Mouse (Mus musculus): ENCODE measurements around the gene Slc6a6. TPM values are rescaled to one million over a fixed set of nuclear protein-coding genes. Genes with fewer than 3 reads are reported as not detected.

Slc6a6 gene
- total and polyA plus RNA-seq, 2 experiments from 2014 or later, result 101 to 139 TPM

- Histone ChIP-seq H3K4me2 (ENCODE audit: low read depth) (no peak overlapping the region), H3K9me3 (ENCODE audit: low read length) (no peaks in the 10 kb centered on the region), H3K27me3 (ENCODE audit: insufficient read depth, low read length) (no peaks in the 10 kb centered on the region), H3K4me1 (ENCODE audit: insufficient read depth) (peaks cover 3% of the 10 kb centered on the region; the same call in 1 of the 2 replicates), H3K4me3 (ENCODE audit: low read depth, low read length) (no peak overlapping the region), H3K9ac (no peak overlapping the region), H3K27ac (ENCODE audit: low read depth, low read length) (no peak overlapping the region), H3K36me3 (ENCODE audit: insufficient read depth) (peaks cover 21% of the 10 kb centered on the region)
- DNase-seq (no peak), ATAC-seq (0 out of 2 replicates have a peak, but pooled peaks have one; percentile 10)
- WGBS, result 19% methylated on average over 10 of the region's 10 CpGs
- TF ChIP-seq CTCF (IDR thresholded peaks at IDR 0.05; ENCODE audit: low read depth), result no peak
Measured at GRCm38 (mm10) chr6:91712855-91713331, 29.0 kb downstream of the Slc6a6 start.

GRCm38 (mm10) chr6:91713370-91713896 is 29.6 kb downstream of the Slc6a6 start:
- WGBS, result 9% methylated on average over 5 of the region's 5 CpGs

DNA sequence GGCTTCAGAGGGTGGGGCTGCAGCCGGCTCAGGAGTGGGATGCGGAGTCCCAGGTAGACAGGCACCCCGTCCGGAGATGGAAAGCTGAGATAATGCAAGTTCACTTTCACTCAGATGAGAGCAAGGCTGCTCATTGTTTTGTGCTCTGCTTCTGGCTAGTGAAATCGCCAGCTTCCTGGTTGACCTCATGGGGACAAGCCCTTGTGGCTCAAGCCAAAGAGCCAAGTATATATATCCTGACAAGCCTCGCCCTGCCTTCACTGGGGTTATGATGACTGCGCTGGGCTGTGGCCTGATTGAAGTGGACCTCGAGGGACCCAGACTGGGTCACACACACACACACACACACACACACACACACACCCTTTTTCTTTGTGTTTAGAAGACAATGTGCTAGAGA is 31.2 kb downstream of the Slc6a6 start:
- TF ChIP-seq CTCF (IDR thresholded peaks at IDR 0.05; ENCODE audit: low read depth), result no peak
- no peak overlapping the region for H3K4me3 ChIP-seq (ENCODE audit: low read depth, low read length)
- H3K4me1 ChIP-seq (ENCODE audit: insufficient read depth), result peaks cover 21% of the 10 kb centered on the region
- no peak overlapping the region for H3K27ac ChIP-seq (ENCODE audit: low read depth, low read length)
- H3K9me3 ChIP-seq (ENCODE audit: low read length), result no peaks in the 10 kb centered on the region
- WGBS, result 83% methylated on average over 8 of the region's 8 CpGs
- no peak overlapping the region for H3K4me2 ChIP-seq (ENCODE audit: low read depth)
- H3K27me3 ChIP-seq (ENCODE audit: insufficient read depth, low read length), result no peaks in the 10 kb centered on the region
- no peak for DNase-seq
- no peak overlapping the region for H3K9ac ChIP-seq
- H3K36me3 ChIP-seq (ENCODE audit: insufficient read depth), result peaks cover 21% of the 10 kb centered on the region
- ATAC-seq, result no peak

More at GRCm38 (mm10) chr6:91713370-91713896, 29.6 kb downstream of the Slc6a6 start:
- TF ChIP-seq CTCF (IDR thresholded peaks at IDR 0.05; ENCODE audit: low read depth), result no peak
- DNase-seq, result no peak
- no peak overlapping the region for H3K9ac ChIP-seq
- H3K36me3 ChIP-seq (ENCODE audit: insufficient read depth), result peaks cover 21% of the 10 kb centered on the region
- H3K9me3 ChIP-seq (ENCODE audit: low read length), result no peaks in the 10 kb centered on the region
- 0 out of 2 replicates have a peak overlapping the region, but pooled peaks have one; percentile 4 for H3K27ac ChIP-seq (ENCODE audit: low read depth, low read length)
- ATAC-seq, result no peak
- H3K27me3 ChIP-seq (ENCODE audit: insufficient read depth, low read length), result no peaks in the 10 kb centered on the region
- H3K4me1 ChIP-seq (ENCODE audit: insufficient read depth), result peaks cover 5% of the 10 kb centered on the region
- H3K4me3 ChIP-seq (ENCODE audit: low read depth, low read length), result no peak overlapping the region
- no peak overlapping the region for H3K4me2 ChIP-seq (ENCODE audit: low read depth)

- Histone ChIP-seq H3K4me3 (ENCODE audit: low read depth, low read length) (no peak overlapping the region), H3K4me2 (ENCODE audit: low read depth) (no peak overlapping the region), H3K36me3 (ENCODE audit: insufficient read depth) (peaks cover 21% of the 10 kb centered on the region), H3K9ac (no peak overlapping the region), H3K27me3 (ENCODE audit: insufficient read depth, low read length) (no peaks in the 10 kb centered on the region), H3K27ac (ENCODE audit: low read depth, low read length) (no peak overlapping the region), H3K9me3 (ENCODE audit: low read length) (no peaks in the 10 kb centered on the region), H3K4me1 (ENCODE audit: insufficient read depth) (peaks cover 26% of the 10 kb centered on the region)
- 74% methylated on average over 6 of the region's 6 CpGs for WGBS
- ATAC-seq, result no peak
- DNase-seq, result no peak
- TF ChIP-seq CTCF (IDR thresholded peaks at IDR 0.05; ENCODE audit: low read depth), result no peak
Measured at GRCm38 (mm10) chr6:91715988-91716810, 32.3 kb downstream of the Slc6a6 start.

- no peak for TF ChIP-seq CTCF (IDR thresholded peaks at IDR 0.05; ENCODE audit: low read depth)
- H3K27ac ChIP-seq (ENCODE audit: low read depth, low read length), result 0 out of 2 replicates have a peak overlapping the region, but pooled peaks have one; percentile 65
- WGBS, result 71% methylated on average over 2 of the region's 2 CpGs
Measured at GRCm38 (mm10) chr6:91718067-91718466, 34.2 kb downstream of the Slc6a6 start.

GRCm38 (mm10) chr6:91718603-91719002 is 34.8 kb downstream of the Slc6a6 start:
- DNase-seq (no peak), ATAC-seq (no peak)
- Histone ChIP-seq H3K36me3 (ENCODE audit: insufficient read depth) (peaks cover 29% of the 10 kb centered on the region), H3K9me3 (ENCODE audit: low read length) (no peaks in the 10 kb centered on the region), H3K4me2 (ENCODE audit: low read depth) (no peak overlapping the region), H3K27me3 (ENCODE audit: insufficient read depth, low read length) (no peaks in the 10 kb centered on the region), H3K4me3 (ENCODE audit: low read depth, low read length) (no peak overlapping the region), H3K4me1 (ENCODE audit: insufficient read depth) (peaks cover 24% of the 10 kb centered on the region), H3K27ac (ENCODE audit: low read depth, low read length) (peak overlapping the region; percentile 65), H3K9ac (no peak overlapping the region)
- WGBS, result 39% methylated on average over 3 of the region's 3 CpGs
- no peak for TF ChIP-seq CTCF (IDR thresholded peaks at IDR 0.05; ENCODE audit: low read depth)

More at GRCm38 (mm10) chr6:91718067-91718466, 34.2 kb downstream of the Slc6a6 start:
- Histone ChIP-seq H3K9ac (no peak overlapping the region), H3K4me1 (ENCODE audit: insufficient read depth) (peaks cover 24% of the 10 kb centered on the region), H3K4me3 (ENCODE audit: low read depth, low read length) (no peak overlapping the region), H3K4me2 (ENCODE audit: low read depth) (no peak overlapping the region), H3K36me3 (ENCODE audit: insufficient read depth) (peaks cover 23% of the 10 kb centered on the region), H3K9me3 (ENCODE audit: low read length) (no peaks in the 10 kb centered on the region), H3K27me3 (ENCODE audit: insufficient read depth, low read length) (no peaks in the 10 kb centered on the region)
- no peak for ATAC-seq
- no peak for DNase-seq
